Mouse (Mus musculus) megakaryocyte, embryonic 14.5 days (primary cell): ENCODE data around the gene Rp9.

Experiments used
- FLI1 ChIP-seq: IDR thresholded peaks from 2 replicates; pipeline ENCODE4 v1.6.1; 2012; ENCODE audit warnings: low read length, inconsistent platforms, mixed read lengths
- GATA1 ChIP-seq: IDR thresholded peaks from 3 replicates; pipeline ENCODE4 v1.6.1; 2012; ENCODE audit warnings: mixed read lengths, low read length, inconsistent platforms, borderline replicate concordance

GRCm38 (mm10) chr9:22429533-22430241 lies 39.9 kb downstream of the Rp9 start:
- TF ChIP-seq GATA1 (no peak), FLI1 (no peak)
